Mouse (Mus musculus): ENCODE results near the gene Hpn. TPM values are rescaled to one million over a fixed set of nuclear protein-coding genes. Genes with fewer than 3 reads are reported as not detected.

Gene Hpn
- polyA plus RNA-seq, 1 experiment from 2014 or later: 2.2 TPM

- Histone ChIP-seq H3K27me3 (ENCODE audit: control insufficient read depth, insufficient read depth, low read length) (peaks cover 35% of the 10 kb centered on the region), H3K4me3 (ENCODE audit: low read depth, low read length) (no peak overlapping the region), H3K27ac (replicated peaks; ENCODE audit: low read depth, low read length) (no peak overlapping the region), H3K4me2 (ENCODE audit: low read depth, severe bottlenecking) (peak overlapping the region; percentile 39; the same call in 1 of the 2 replicates), H3K9ac (ENCODE audit: low read length) (no peak overlapping the region), H3K9me3 (ENCODE audit: control insufficient read depth, low read length) (no peaks in the 10 kb centered on the region), H3K4me1 (ENCODE audit: control insufficient read depth, insufficient read depth, low read length) (peaks cover 24% of the 10 kb centered on the region), H3K36me3 (ENCODE audit: control insufficient read depth, insufficient read depth, low read length) (no peaks in the 10 kb centered on the region)
- 23% methylated on average over 3 of the region's 4 CpGs for WGBS
- DNase-seq (ENCODE audit: low spot score) (no peak), ATAC-seq (ENCODE audit: insufficient number of reproducible peaks, low FRiP score, low TSS enrichment, low read depth) (no peak)
Observed at GRCm38 (mm10) chr7:31055883-31056282, 59.2 kb downstream of the Hpn start.

GRCm38 (mm10) chr7:31055354-31055824 lies 59.7 kb downstream of the Hpn start:
- H3K27ac ChIP-seq (replicated peaks; ENCODE audit: low read depth, low read length): 0 out of 2 replicates have a peak overlapping the region, but pooled peaks have one; percentile 14
- DNase-seq (ENCODE audit: low spot score): peak; percentile 65
- H3K9ac ChIP-seq (ENCODE audit: low read length): peak overlapping the region; percentile 22; the same call in 1 of the 2 replicates
- peak; percentile 74 for ATAC-seq (ENCODE audit: insufficient number of reproducible peaks, low FRiP score, low TSS enrichment, low read depth)
- H3K4me3 ChIP-seq (ENCODE audit: low read depth, low read length): no peak overlapping the region
- WGBS: 4% methylated on average over 10 of the region's 10 CpGs
- H3K4me1 ChIP-seq (ENCODE audit: control insufficient read depth, insufficient read depth, low read length): peaks cover 27% of the 10 kb centered on the region
- peaks cover 40% of the 10 kb centered on the region for H3K27me3 ChIP-seq (ENCODE audit: control insufficient read depth, insufficient read depth, low read length)
- peak overlapping the region; percentile 39; the same call in 1 of the 2 replicates for H3K4me2 ChIP-seq (ENCODE audit: low read depth, severe bottlenecking)
- no peaks in the 10 kb centered on the region for H3K9me3 ChIP-seq (ENCODE audit: control insufficient read depth, low read length)
- no peaks in the 10 kb centered on the region for H3K36me3 ChIP-seq (ENCODE audit: control insufficient read depth, insufficient read depth, low read length)

GRCm38 (mm10) chr7:31054661-31055320 lies 60.3 kb downstream of the Hpn start:
- WGBS: 61% methylated on average over 11 of the region's 11 CpGs
- peaks cover 45% of the 10 kb centered on the region for H3K27me3 ChIP-seq (ENCODE audit: control insufficient read depth, insufficient read depth, low read length)
- H3K9ac ChIP-seq (ENCODE audit: low read length): no peak overlapping the region
- no peak for ATAC-seq (ENCODE audit: insufficient number of reproducible peaks, low FRiP score, low TSS enrichment, low read depth)
- H3K4me3 ChIP-seq (ENCODE audit: low read depth, low read length): no peak overlapping the region
- H3K9me3 ChIP-seq (ENCODE audit: control insufficient read depth, low read length): no peaks in the 10 kb centered on the region
- no peaks in the 10 kb centered on the region for H3K36me3 ChIP-seq (ENCODE audit: control insufficient read depth, insufficient read depth, low read length)
- no peak overlapping the region for H3K27ac ChIP-seq (replicated peaks; ENCODE audit: low read depth, low read length)
- DNase-seq (ENCODE audit: low spot score): no peak
- peaks cover 27% of the 10 kb centered on the region for H3K4me1 ChIP-seq (ENCODE audit: control insufficient read depth, insufficient read depth, low read length)
- peak overlapping the region; percentile 39; the same call in 1 of the 2 replicates for H3K4me2 ChIP-seq (ENCODE audit: low read depth, severe bottlenecking)

GRCm38 (mm10) chr7:31053882-31054447 lies 61.1 kb downstream of the Hpn start:
- WGBS: 40% methylated on average over 10 of the region's 10 CpGs
- Histone ChIP-seq H3K9me3 (ENCODE audit: control insufficient read depth, low read length) (no peaks in the 10 kb centered on the region), H3K4me2 (ENCODE audit: low read depth, severe bottlenecking) (no peak overlapping the region), H3K27ac (replicated peaks; ENCODE audit: low read depth, low read length) (no peak overlapping the region), H3K36me3 (ENCODE audit: control insufficient read depth, insufficient read depth, low read length) (no peaks in the 10 kb centered on the region), H3K4me3 (ENCODE audit: low read depth, low read length) (no peak overlapping the region), H3K27me3 (ENCODE audit: control insufficient read depth, insufficient read depth, low read length) (peaks cover 50% of the 10 kb centered on the region), H3K9ac (ENCODE audit: low read length) (no peak overlapping the region), H3K4me1 (ENCODE audit: control insufficient read depth, insufficient read depth, low read length) (peaks cover 27% of the 10 kb centered on the region)
- DNase-seq (ENCODE audit: low spot score): no peak
- ATAC-seq (ENCODE audit: insufficient number of reproducible peaks, low FRiP score, low TSS enrichment, low read depth): no peak

- peak overlapping the region; percentile 16; the same call in 1 of the 2 replicates for H3K4me3 ChIP-seq (ENCODE audit: low read depth, low read length)
- ATAC-seq (ENCODE audit: insufficient number of reproducible peaks, low FRiP score, low TSS enrichment, low read depth) (peak; percentile 35), DNase-seq (ENCODE audit: low spot score) (no peak)
- no peaks in the 10 kb centered on the region for H3K36me3 ChIP-seq (ENCODE audit: control insufficient read depth, insufficient read depth, low read length)
- H3K9ac ChIP-seq (ENCODE audit: low read length): no peak overlapping the region
- peaks cover 57% of the 10 kb centered on the region for H3K27me3 ChIP-seq (ENCODE audit: control insufficient read depth, insufficient read depth, low read length)
- H3K9me3 ChIP-seq (ENCODE audit: control insufficient read depth, low read length): no peaks in the 10 kb centered on the region
- WGBS: under 1% methylated on average over 34 of the region's 34 CpGs
- peaks cover 27% of the 10 kb centered on the region for H3K4me1 ChIP-seq (ENCODE audit: control insufficient read depth, insufficient read depth, low read length)
- H3K4me2 ChIP-seq (ENCODE audit: low read depth, severe bottlenecking): peak overlapping the region; percentile 31
- no peak overlapping the region for H3K27ac ChIP-seq (replicated peaks; ENCODE audit: low read depth, low read length)
Observed at GRCm38 (mm10) chr7:31052636-31053434, 62.3 kb downstream of the Hpn start.

- H3K9ac ChIP-seq (ENCODE audit: low read length): no peak overlapping the region
- H3K4me3 ChIP-seq (ENCODE audit: low read depth, low read length): peak overlapping the region; percentile 14; the same call in 1 of the 2 replicates
- peaks cover 27% of the 10 kb centered on the region for H3K4me1 ChIP-seq (ENCODE audit: control insufficient read depth, insufficient read depth, low read length)
- H3K4me2 ChIP-seq (ENCODE audit: low read depth, severe bottlenecking): peak overlapping the region; percentile 31
- WGBS: 2% methylated on average over 22 of the region's 22 CpGs
- no peak overlapping the region for H3K27ac ChIP-seq (replicated peaks; ENCODE audit: low read depth, low read length)
- DNase-seq (ENCODE audit: low spot score) (no peak), ATAC-seq (ENCODE audit: insufficient number of reproducible peaks, low FRiP score, low TSS enrichment, low read depth) (no peak)
- H3K27me3 ChIP-seq (ENCODE audit: control insufficient read depth, insufficient read depth, low read length): peaks cover 57% of the 10 kb centered on the region
- H3K9me3 ChIP-seq (ENCODE audit: control insufficient read depth, low read length): no peaks in the 10 kb centered on the region
- H3K36me3 ChIP-seq (ENCODE audit: control insufficient read depth, insufficient read depth, low read length): no peaks in the 10 kb centered on the region
Observed at GRCm38 (mm10) chr7:31052251-31052635, 62.8 kb downstream of the Hpn start.

GRCm38 (mm10) chr7:31051321-31052021 lies 63.6 kb downstream of the Hpn start, which contains the start of gene Fxyd7:
Fxyd7 (minus strand) TSS chr7:31051467.
- Histone ChIP-seq H3K9ac (ENCODE audit: low read length) (no peak within 1 kb of the TSS), H3K4me3 (ENCODE audit: low read depth, low read length) (peak within 1 kb of the TSS; percentile 14; the same call in 1 of the 2 replicates), H3K27me3 (ENCODE audit: control insufficient read depth, insufficient read depth, low read length) (peaks cover 57% of the 10 kb centered on the region), H3K9me3 (ENCODE audit: control insufficient read depth, low read length) (no peaks in the 10 kb centered on the region), H3K27ac (replicated peaks; ENCODE audit: low read depth, low read length) (no peak within 1 kb of the TSS), H3K4me1 (ENCODE audit: control insufficient read depth, insufficient read depth, low read length) (peaks cover 27% of the 10 kb centered on the region), H3K36me3 (ENCODE audit: control insufficient read depth, insufficient read depth, low read length) (no peaks in the 10 kb centered on the region), H3K4me2 (ENCODE audit: low read depth, severe bottlenecking) (peak within 1 kb of the TSS; percentile 31)
- under 1% methylated on average over 27 of the region's 28 CpGs for WGBS
- ATAC-seq (ENCODE audit: insufficient number of reproducible peaks, low FRiP score, low TSS enrichment, low read depth) (no peak), DNase-seq (ENCODE audit: low spot score) (no peak)

GRCm38 (mm10) chr7:31050921-31051320 lies 64.2 kb downstream of the Hpn start:
- Histone ChIP-seq H3K27me3 (ENCODE audit: control insufficient read depth, insufficient read depth, low read length) (peaks cover 57% of the 10 kb centered on the region), H3K27ac (replicated peaks; ENCODE audit: low read depth, low read length) (no peak overlapping the region), H3K4me3 (ENCODE audit: low read depth, low read length) (peak overlapping the region; percentile 10; the same call in 1 of the 2 replicates), H3K36me3 (ENCODE audit: control insufficient read depth, insufficient read depth, low read length) (no peaks in the 10 kb centered on the region), H3K4me2 (ENCODE audit: low read depth, severe bottlenecking) (peak overlapping the region; percentile 22), H3K9ac (ENCODE audit: low read length) (no peak overlapping the region), H3K4me1 (ENCODE audit: control insufficient read depth, insufficient read depth, low read length) (peaks cover 27% of the 10 kb centered on the region), H3K9me3 (ENCODE audit: control insufficient read depth, low read length) (no peaks in the 10 kb centered on the region)
- ATAC-seq (ENCODE audit: insufficient number of reproducible peaks, low FRiP score, low TSS enrichment, low read depth) (no peak), DNase-seq (ENCODE audit: low spot score) (no peak)
- 3% methylated on average over 9 of the region's 9 CpGs for WGBS

All from limb, embryonic 11.5 days (tissue).